Mouse (Mus musculus) right cerebral cortex, adult 2 months (tissue): ENCODE results near the gene Relt.

Experiments used
- DNase-seq, 2 experiments: peaks; one replicate each; pipeline ENCODE4 v3.0.0; 2021 to 2022; ENCODE audit warnings: low spot score in 2 of 2

Relt gene

GRCm38 (mm10) chr7:100805391-100805790 lies 57.9 kb downstream of the Relt start:
- no peak for DNase-seq

- no peak for DNase-seq
These were observed 64.4 kb downstream of the Relt start for GRCm38 (mm10) chr7:100798810-100799209.
